Mouse (Mus musculus) ES-Bruce4 (cell line): ENCODE results near the gene Rmdn2.

Source experiments
- CTCF ChIP-seq: IDR thresholded peaks from one replicate; pipeline ENCODE4 v1.8.1; 2011; ENCODE audit warnings: low read depth, low read length
- EP300 ChIP-seq: IDR thresholded peaks from 2 replicates; pipeline ENCODE4 v1.6.1; 2011; ENCODE audit warnings: low read depth, low read length; ENCODE audit not compliant: insufficient read depth
- POLR2A ChIP-seq: IDR thresholded peaks from one replicate; pipeline ENCODE4 v1.8.1; 2011; ENCODE audit warnings: low read length; ENCODE audit not compliant: insufficient read depth

- TF ChIP-seq POLR2A (no peak), CTCF (no peak), EP300 (no peak)
Observed at GRCm38 (mm10) chr17:79658863-79659262, 47.2 kb downstream of the Rmdn2 start.
